Mouse (Mus musculus) olfactory bulb, adult 2 months (tissue): ENCODE results near the gene Hoxb6. TPM values are rescaled to one million over a fixed set of nuclear protein-coding genes. Genes with fewer than 3 reads are reported as not detected.

ENCODE experiments used
- H3K27ac ChIP-seq: fragments of 200-500 bp; 2 replicates; pipeline ENCODE4 v1.5.1; 2012; ENCODE audit warnings: low read depth, low read length; ENCODE audit not compliant: insufficient read depth
- H3K4me1 ChIP-seq: fragments of 200-500 bp; 2 replicates; pipeline ENCODE4 v1.6.1; 2012; ENCODE audit warnings: low read length; ENCODE audit not compliant: control insufficient read depth, insufficient read depth
- H3K4me3 ChIP-seq: fragments of 200-500 bp; 2 replicates; pipeline ENCODE4 v1.5.1; 2012; ENCODE audit warnings: mild to moderate bottlenecking, low read depth, low read length, moderate library complexity; ENCODE audit not compliant: insufficient read depth
- CTCF ChIP-seq: fragments of 200-500 bp; IDR thresholded peaks from 2 replicates; pipeline ENCODE4 v1.5.1; 2012; ENCODE audit warnings: low read depth, mild to moderate bottlenecking, low read length, moderate library complexity; ENCODE audit not compliant: insufficient read depth
- POLR2A ChIP-seq: fragments of 200-500 bp; IDR thresholded peaks from 2 replicates; pipeline ENCODE4 v1.6.1; 2012; ENCODE audit warnings: mild to moderate bottlenecking, low read depth, low read length, moderate library complexity; ENCODE audit not compliant: insufficient read depth
- WGBS: fragments of 180-500 bp; shearing (Covaris S2); methylation state at CpG from one replicate; pipeline ENCODE4 v1.1.7; 2018; 5-methylcytosine and 5-hydroxymethylcytosine counted together
- polyA plus RNA-seq: library from polyadenylated mRNA; stranded (reverse); fragments of >200 nt; gene quantifications from 2 replicates; pipeline ENCODE4 v1.2.4, GENCODE M21; 2012; ENCODE audit warnings: low replicate concordance; ENCODE audit not compliant: missing spikeins, insufficient read depth, insufficient read length

Hoxb6 gene
- polyA plus RNA-seq, 1 experiment, result not detected

DNA sequence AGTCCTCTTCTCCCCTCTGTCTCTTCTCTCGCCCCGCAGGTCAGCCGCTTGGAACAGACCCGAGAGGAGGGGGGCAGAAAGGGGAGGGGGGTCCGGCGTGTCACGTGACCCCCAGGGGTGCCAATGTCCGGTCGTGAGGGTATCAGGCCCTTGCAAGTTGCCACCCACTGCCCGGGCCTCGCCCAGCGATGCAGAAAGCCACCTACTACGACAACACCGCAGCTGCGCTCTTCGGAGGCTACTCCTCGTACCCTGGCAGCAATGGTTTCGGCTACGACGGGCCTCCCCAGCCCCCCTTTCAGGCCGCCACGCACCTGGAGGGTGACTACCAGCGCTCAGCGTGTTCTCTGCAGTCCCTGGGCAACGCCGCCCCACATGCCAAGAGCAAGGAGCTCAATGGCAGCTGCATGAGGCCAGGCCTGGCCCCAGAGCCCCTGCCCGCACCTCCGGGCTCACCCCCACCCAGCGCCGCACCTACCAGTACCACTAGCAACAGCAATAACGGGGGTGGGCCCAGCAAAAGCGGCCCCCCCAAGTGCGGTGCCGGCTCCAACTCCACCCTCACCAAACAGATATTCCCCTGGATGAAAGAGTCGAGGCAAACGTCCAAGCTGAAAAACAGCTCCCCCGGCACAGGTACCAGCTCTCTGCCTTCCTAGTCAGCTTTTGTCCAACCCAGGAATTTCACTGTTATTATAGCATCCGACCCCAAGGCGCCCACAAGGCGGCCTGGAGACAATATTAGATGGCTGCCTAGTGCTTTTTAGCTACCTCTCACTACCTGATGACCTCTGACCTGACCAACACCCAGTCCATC is 52.0 kb downstream of the Hoxb6 start:
- TF ChIP-seq CTCF (no peak), POLR2A (no peak)
- 2% methylated on average over 40 of the region's 40 CpGs for WGBS
- H3K27ac ChIP-seq, result no peak overlapping the region
- peaks cover 3% of the 10 kb centered on the region; the same call in 1 of the 2 replicates for H3K4me1 ChIP-seq
- H3K4me3 ChIP-seq, result no peak overlapping the region

DNA sequence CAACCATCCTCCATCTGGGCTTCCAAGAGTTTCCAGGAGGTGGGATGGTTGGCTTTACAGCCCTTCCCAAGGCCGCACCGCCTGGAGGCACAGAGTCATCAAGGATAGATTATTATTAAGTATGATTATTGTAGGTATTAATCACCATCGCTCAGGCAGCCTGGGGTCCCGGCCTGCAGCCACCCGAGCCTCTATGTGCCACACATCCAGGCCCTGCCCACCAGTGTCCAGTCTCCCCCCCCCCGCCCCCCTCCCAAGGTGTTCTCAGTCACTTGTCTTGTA is 52.5 kb downstream of the Hoxb6 start:
- Histone ChIP-seq H3K27ac (no peak overlapping the region), H3K4me3 (no peak overlapping the region), H3K4me1 (peaks cover 3% of the 10 kb centered on the region; the same call in 1 of the 2 replicates)
- 3% methylated on average over 6 of the region's 6 CpGs for WGBS
- TF ChIP-seq CTCF, result no peak

DNA sequence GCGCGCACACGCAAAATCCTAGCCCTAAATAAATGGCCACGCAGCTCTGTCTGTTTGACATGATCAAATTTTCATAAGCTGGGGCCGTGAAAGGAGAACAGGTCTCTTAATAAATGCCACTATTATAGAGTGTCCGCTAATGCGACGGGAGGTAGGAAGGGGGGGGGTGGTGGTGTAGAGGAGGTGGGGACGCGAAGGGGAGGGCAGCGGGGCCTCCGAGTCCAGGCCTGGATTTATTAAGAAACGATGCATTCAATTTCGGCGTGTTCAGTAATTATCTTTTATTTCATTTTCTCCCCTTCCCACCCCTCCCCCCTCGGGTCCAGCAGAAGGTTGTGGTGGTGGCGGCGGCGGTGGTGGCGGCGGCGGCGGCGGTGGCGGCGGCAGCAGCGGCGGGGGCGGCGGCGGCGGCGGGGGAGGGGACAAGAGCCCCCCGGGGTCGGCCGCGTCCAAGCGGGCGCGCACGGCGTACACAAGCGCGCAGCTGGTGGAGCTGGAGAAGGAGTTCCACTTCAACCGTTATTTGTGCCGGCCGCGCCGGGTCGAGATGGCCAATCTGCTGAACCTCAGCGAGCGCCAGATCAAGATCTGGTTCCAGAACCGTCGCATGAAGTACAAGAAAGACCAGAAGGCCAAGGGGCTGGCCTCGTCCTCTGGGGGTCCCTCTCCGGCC is 53.1 kb downstream of the Hoxb6 start:
- H3K4me1 ChIP-seq, result peaks cover 3% of the 10 kb centered on the region; the same call in 1 of the 2 replicates
- no peak overlapping the region for H3K27ac ChIP-seq
- 2% methylated on average over 43 of the region's 56 CpGs for WGBS
- no peak overlapping the region for H3K4me3 ChIP-seq
- TF ChIP-seq POLR2A (no peak), CTCF (no peak)

DNA sequence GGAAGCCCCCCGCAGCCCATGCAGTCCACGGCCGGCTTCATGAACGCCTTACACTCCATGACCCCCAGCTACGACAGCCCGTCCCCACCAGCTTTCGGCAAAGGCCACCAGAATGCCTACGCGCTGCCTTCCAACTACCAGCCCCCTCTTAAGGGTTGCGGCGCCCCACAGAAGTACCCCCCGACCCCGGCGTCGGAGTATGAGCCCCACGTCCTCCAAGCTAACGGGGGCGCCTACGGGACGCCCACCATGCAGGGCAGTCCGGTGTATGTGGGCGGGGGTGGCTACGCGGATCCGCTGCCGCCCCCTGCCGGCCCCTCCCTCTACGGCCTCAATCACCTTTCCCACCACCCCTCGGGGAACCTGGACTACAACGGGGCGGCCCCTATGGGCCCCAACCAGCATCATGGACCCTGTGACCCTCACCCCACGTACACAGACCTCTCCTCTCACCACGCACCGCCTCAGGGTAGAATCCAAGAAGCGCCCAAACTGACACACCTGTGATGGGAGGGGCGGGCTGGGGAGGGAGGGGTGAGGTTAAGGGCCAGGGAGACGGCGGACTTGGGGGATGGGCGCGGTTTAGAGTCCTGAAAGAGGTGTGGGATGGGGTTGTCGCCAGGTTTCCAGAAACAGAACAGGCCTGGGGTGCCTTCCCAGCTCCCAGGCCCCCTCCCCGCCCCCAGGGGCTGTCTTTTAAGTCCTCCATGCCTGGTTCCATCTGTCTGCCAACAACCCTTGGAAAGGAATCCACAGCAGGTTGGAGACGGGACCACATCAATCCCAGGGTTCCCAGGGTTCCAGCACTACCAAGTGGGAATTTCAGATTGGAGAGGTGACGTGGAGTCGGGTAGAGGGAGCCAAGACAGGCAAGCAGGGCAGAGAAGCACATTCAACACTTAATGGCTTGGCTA is 53.9 kb downstream of the Hoxb6 start:
- no peak overlapping the region for H3K27ac ChIP-seq
- H3K4me3 ChIP-seq, result no peak overlapping the region
- H3K4me1 ChIP-seq, result peaks cover 3% of the 10 kb centered on the region; the same call in 1 of the 2 replicates
- WGBS, result 3% methylated on average over 45 of the region's 45 CpGs
- TF ChIP-seq CTCF (no peak), POLR2A (no peak)

DNA sequence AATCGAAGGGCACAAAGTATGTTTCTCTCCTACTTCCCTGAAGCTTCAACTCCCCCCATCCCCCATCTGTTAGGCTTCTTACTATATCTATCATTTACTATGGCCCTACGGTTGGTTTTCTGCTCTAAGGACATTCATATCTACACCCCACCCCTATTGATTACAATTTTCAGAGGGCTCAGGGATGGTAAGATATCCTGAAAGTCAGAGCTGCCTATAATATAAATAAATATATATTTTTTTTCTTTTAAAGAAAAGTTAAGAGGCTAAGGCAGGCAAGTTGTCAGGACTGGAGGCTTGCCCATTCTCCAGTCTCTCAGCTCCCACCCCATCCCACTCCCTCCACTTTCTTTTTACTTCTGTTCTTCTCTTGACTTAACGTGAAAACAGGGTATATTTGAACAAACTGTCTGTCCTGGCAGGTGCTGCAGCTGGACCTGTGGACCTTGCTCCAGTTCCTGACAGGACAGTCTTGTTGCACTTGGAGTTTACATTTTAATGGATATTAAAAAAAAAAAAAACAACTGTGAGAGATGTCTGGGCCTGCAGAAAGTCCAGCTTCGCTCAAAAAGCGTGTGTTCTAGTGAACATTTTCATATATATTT is 54.7 kb downstream of the Hoxb6 start:
- Histone ChIP-seq H3K4me3 (no peak overlapping the region), H3K27ac (no peak overlapping the region), H3K4me1 (peaks cover 3% of the 10 kb centered on the region; the same call in 1 of the 2 replicates)
- WGBS, result 9% methylated on average over 5 of the region's 5 CpGs
- TF ChIP-seq CTCF (no peak), POLR2A (no peak)

DNA sequence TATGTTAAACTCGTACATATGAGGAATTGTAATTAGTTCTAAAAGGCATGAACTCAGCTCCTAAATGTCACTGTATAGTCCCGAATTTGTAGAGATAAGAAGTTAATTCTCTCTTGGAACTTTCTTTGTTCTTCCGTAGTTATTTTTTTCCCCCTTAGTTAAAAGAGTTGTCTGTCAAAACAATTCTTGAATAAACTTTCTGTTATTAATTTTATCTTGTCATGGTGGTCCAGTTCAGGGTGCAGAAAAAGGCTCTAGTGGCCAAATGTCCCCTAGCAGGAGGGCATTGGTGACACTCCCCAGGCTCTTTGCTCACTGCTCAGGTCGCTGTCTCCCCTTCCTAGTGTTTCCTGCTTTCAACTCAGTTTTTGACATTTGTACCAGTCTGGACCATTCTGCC is 55.4 kb downstream of the Hoxb6 start:
- 7% methylated on average over 4 of the region's 4 CpGs for WGBS
- peaks cover 3% of the 10 kb centered on the region; the same call in 1 of the 2 replicates for H3K4me1 ChIP-seq

DNA sequence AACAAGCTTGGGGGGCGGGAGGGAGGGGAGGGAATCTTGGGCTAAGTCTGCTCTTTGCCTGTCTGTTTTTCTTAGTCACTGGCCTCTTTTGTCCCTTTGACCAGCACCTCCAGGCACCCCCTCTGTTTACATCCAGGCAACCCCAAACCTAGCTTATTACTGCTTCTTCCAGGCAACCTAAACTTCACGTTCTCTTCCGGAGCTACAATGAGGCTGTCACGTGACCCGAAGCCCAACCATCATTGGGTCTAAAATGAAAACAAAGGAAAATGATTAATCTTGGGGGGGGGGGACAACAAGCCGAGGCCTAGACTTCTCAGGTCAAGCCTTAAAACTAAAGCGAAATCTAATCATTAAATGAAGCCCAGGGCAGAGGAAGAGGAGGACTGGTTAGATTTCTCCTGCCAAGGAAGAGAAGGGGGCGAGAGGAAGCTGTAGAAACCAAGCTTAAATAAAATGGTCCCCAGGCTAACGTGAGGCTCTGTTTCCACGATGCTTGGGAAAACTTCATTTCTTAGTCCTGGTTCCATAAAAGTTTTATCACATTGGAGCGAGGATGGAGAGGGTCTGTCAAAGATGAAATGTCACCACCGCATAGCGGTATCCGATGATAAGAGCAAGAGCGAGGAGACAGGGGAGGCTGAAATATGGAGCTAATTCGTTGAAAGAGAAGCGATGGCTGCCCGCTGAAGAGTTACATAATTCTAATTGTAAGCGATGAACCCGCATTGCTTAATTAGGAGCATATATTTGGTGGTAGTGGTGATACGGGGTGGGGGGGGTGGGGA is 56.1 kb downstream of the Hoxb6 start:
- WGBS, result 6% methylated on average over 21 of the region's 21 CpGs
- no peak overlapping the region for H3K4me3 ChIP-seq
- no peak for TF ChIP-seq POLR2A
- TF ChIP-seq CTCF, result no peak
- H3K4me1 ChIP-seq, result peaks cover 3% of the 10 kb centered on the region; the same call in 1 of the 2 replicates
- no peak overlapping the region for H3K27ac ChIP-seq

More for the DNA sequence above, 55.4 kb downstream of the Hoxb6 start:
- no peak overlapping the region for H3K4me3 ChIP-seq
- TF ChIP-seq CTCF, result no peak
- no peak for TF ChIP-seq POLR2A
- no peak overlapping the region for H3K27ac ChIP-seq

DNA sequence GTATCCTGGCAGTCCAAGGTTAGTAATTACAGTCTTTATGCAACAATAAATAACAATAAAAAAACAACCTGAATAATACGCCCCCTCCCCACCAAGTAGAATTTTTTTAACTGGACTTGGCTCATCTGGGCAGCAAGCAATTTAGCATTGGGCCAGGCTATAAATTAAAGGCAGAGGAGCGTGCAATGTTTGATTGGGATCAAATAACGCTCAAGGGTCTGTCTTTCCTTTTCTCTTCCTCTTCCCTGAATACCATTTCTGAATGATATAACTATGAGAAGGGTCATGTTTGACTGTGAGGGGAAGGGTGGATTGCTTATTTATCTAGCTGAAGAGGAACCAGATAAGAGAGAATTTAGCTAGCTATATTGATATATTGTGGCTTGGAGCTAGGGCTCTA is 56.7 kb downstream of the Hoxb6 start:
- Histone ChIP-seq H3K27ac (no peak overlapping the region), H3K4me3 (no peak overlapping the region), H3K4me1 (peaks cover 3% of the 10 kb centered on the region; the same call in 1 of the 2 replicates)
- TF ChIP-seq POLR2A, result no peak
- no peak for TF ChIP-seq CTCF
- 9% methylated on average over 3 of the region's 3 CpGs for WGBS
